Mouse (Mus musculus) heart, postnatal 4 days (tissue): ENCODE measurements at regions not wholly inside any gene's neighbourhood (a gene's known extent, or its start where the extent isn't known, plus 50 kb on each side); places are given as distances from the start of the nearest gene placed in this dataset.

Source experiments
- DNase-seq: peaks from one replicate; pipeline ENCODE4 v3.0.0; 2021

GRCm38 (mm10) chr13:37621319-37622050 is 156.7 kb upstream of the Rreb1 start:
- no peak for DNase-seq

- no peak for DNase-seq
Measured at GRCm38 (mm10) chr13:37622366-37623088, 155.7 kb upstream of the Rreb1 start.

- no peak for DNase-seq
Measured at GRCm38 (mm10) chr13:37624741-37625140, 153.5 kb upstream of the Rreb1 start.

- no peak for DNase-seq
Measured at GRCm38 (mm10) chr13:37625532-37626235, 152.5 kb upstream of the Rreb1 start.

GRCm38 (mm10) chr13:37628391-37629270 is 149.6 kb upstream of the Rreb1 start:
- DNase-seq, result no peak

- DNase-seq, result peak; percentile 67
Measured at GRCm38 (mm10) chr13:37629271-37629899, 148.8 kb upstream of the Rreb1 start.

GRCm38 (mm10) chr13:37632835-37633440 is 145.3 kb upstream of the Rreb1 start:
- no peak for DNase-seq

GRCm38 (mm10) chr13:37636363-37636762 is 141.8 kb upstream of the Rreb1 start:
- no peak for DNase-seq

GRCm38 (mm10) chr13:37637151-37637550 is 141.0 kb upstream of the Rreb1 start:
- DNase-seq, result no peak

- DNase-seq, result peak; percentile 19
Measured at GRCm38 (mm10) chr13:37638071-37638511, 140.1 kb upstream of the Rreb1 start.

- no peak for DNase-seq
Measured at GRCm38 (mm10) chr13:37642410-37643093, 135.6 kb upstream of the Rreb1 start.

GRCm38 (mm10) chr13:37644751-37645181 is 133.4 kb upstream of the Rreb1 start:
- DNase-seq, result no peak

GRCm38 (mm10) chr13:37649467-37650080 is 128.6 kb upstream of the Rreb1 start:
- DNase-seq, result no peak

GRCm38 (mm10) chr13:37651221-37651946 is 126.8 kb upstream of the Rreb1 start:
- DNase-seq, result no peak

GRCm38 (mm10) chr13:37654651-37655050 is 123.5 kb upstream of the Rreb1 start:
- no peak for DNase-seq

GRCm38 (mm10) chr13:37657248-37657647 is 121.0 kb upstream of the Rreb1 start:
- DNase-seq, result peak; percentile 86

GRCm38 (mm10) chr13:37658034-37658433 is 120.2 kb upstream of the Rreb1 start:
- no peak for DNase-seq

- DNase-seq, result no peak
Measured at GRCm38 (mm10) chr13:37658519-37658918, 119.7 kb upstream of the Rreb1 start.

GRCm38 (mm10) chr13:37660083-37660482 is 118.1 kb upstream of the Rreb1 start:
- DNase-seq, result no peak
